Mouse (Mus musculus) c-Kit-positive CD71-negative TER-119-negative erythroid progenitor cells, embryonic 14.5 days (primary cell): ENCODE data around the gene Igfbp2.

Experiments used
- DNase-seq: peaks from one replicate; pipeline ENCODE4 v3.0.0-alpha.2; 2013; ENCODE audit warnings: low read depth

Gene Igfbp2

DNA sequence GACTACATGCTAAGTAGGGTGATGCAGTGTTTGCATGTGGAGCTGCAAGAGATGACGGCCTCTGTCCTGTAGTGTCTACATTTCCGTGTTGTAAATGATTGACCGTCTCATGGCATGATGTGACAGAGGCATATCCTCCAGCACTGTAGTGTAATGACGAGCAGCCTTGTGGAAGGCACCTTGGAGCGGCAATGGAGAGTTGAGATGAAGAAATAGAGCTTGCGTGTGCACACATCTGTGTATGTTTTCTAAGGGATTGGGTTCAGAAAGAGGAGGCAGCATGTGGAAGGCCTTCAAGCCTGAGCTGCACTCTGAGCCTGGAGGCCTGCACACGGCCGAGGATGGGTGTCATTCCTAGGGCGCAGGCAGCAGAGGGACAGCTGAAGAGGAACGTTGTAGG lies 31.4 kb downstream of the Igfbp2 start:
- no peak for DNase-seq

DNA sequence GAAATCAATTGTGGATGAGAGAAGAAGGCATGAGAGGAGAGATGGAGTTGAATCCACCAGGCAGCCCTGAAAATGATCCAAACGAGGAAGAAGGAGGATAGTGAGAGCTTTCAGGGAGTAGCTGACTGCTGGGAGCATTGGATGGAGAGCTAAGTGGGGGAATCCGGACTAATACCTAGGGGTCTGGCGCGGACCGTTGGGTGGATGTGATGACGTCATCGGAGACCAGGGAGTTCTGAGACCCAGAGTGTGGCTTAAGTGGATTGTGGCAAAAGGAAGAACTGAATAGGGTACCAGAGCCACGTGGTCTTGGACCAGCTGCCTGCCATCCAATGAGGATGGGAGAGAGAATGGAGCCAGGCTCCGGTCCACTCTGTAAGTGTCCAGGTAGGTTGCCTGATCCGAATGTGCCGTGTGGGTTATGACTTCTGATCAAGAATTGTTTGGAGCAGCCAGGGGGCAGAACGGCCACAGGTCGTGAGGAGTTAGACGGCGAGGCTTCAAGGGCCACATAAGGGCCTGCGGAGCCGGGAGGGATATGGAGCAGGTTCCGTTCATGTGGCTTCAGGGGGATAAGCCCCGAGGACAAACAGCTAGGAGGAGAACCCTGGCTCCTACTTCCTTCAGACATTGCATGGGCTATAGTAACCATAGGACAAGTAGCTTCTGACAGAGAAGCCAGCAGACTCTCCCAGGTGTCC lies 32.1 kb downstream of the Igfbp2 start:
- DNase-seq, result no peak

DNA sequence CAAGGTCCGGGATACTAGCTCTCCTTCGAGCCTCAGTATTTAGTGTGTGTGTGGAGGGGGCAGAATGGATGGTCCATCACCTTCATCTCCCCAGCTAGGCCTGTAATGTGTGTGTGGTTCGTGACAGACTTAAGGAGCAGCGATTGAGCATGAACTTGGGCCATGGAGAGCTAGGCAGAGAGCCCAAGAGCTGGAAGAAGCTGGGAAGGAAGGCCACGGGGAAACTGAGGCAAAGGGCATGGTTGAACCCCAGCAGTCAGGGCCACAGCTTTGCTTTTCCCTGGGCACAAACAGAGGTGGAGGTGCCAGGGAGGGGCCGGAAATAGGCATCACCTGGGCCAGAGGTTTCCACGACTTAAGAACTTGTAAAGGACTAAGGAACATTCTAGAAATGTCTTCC lies 32.8 kb downstream of the Igfbp2 start:
- no peak for DNase-seq

DNA sequence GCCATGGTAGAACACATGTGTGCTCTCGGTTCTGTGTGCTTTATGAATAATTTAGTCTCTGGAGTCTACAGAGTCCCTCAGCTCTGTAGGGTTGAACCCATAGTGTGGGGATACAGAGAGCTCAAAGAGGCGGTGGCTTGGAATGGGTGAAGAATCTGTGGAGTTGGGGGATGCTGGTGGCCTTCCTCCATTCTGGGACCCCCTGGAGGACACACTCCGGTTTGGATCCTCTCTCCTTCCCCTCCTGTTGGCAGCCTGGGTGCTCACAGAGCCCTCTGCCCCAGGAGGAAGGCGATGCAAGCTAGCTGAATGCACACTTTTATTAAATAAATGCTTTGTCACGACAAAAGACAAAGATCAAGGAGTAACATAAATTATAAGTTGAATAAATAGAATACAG lies 33.3 kb downstream of the Igfbp2 start:
- DNase-seq, result no peak

- no peak for DNase-seq
Observed at GRCm38 (mm10) chr1:72858286-72858685, 34.0 kb downstream of the Igfbp2 start.

GRCm38 (mm10) chr1:72858874-72859273 lies 34.6 kb downstream of the Igfbp2 start:
- DNase-seq, result no peak

DNA sequence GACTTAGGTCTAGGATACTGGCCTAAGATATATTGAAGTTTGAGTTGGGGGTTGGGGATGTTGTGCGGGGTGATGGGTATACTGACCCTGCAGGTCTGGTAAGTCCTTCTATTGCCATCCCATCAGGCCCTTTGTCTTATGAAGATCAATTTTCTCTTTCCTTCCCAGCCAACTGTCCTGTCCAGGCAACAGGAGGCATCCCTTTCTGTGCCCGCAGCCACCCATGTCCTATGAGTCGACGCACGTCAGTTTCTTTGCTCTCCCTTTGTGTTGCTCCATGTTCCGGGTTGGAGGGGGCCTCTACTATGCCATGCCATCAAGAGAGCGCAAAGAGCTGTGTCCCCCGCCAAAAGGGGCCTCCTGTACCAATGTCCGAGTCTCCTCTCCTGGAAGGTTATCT lies 35.7 kb downstream of the Igfbp2 start:
- DNase-seq, result no peak

GRCm38 (mm10) chr1:72860502-72860901 lies 36.2 kb downstream of the Igfbp2 start:
- no peak for DNase-seq

- no peak for DNase-seq
Observed at GRCm38 (mm10) chr1:72861702-72862101, 37.4 kb downstream of the Igfbp2 start.

GRCm38 (mm10) chr1:72862248-72862647 lies 37.9 kb downstream of the Igfbp2 start:
- no peak for DNase-seq

DNA sequence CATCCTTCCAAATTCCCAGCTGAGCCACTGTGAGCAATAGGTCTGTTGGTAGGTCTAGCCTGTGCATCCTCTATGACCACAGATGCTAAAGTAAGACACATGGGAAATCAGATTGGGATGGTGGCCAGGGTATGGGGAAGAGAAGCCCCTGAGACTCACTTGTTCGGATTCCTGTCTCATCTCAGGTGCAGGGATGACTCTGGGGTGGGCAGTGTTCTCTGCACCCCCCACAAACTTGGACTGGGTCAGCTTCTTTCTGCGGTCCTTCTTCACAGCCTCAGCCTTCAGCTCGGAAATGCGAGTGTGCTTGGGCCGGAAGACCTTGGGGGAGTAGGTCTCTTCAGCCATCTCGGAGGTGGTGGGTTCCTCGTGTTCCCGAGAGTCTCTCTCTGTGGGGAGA lies 39.4 kb downstream of the Igfbp2 start:
- no peak for DNase-seq

- DNase-seq, result no peak
Observed at GRCm38 (mm10) chr1:72864272-72864671, 40.0 kb downstream of the Igfbp2 start.

DNA sequence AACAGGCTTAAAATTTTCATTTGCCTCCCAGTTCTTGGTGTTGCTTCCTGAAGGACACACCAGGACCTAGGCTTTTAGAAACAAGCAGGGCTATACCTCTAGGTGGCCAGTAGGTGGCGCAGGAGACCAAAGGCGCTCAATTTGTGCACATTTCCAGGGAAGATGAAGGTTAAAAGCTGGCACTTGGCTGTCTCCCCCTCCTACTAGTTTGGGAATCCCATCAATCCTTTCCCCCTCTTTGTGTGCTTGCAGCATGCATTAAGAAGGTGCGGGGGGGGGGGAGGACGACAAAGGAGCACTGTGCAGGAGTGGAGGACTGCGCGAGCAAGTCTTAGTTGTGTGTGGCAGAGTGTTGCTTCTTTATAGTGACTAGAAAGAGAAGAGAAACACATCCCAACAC lies 41.6 kb downstream of the Igfbp2 start:
- DNase-seq, result no peak

- DNase-seq, result no peak
Observed at GRCm38 (mm10) chr1:72866417-72866816, 42.1 kb downstream of the Igfbp2 start.

DNA sequence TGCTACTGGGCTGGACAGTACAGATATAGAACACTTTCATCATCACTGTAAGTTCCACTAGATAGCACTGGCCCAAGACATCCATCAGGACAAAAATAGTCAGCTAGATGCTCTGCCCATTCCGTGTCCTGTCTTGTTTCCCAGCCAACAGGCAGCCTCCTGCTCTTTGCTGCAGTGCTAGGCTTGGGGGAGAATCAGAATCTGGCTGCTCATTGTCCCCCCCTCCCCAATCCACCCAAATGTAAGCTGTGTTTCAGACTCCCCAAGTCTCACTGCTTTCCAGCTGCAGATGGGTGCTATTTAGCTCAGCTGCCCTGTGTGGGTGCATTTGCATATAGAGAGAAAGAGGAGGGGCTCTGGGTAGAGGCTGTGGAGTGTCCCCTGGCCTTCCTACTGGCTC lies 43.0 kb downstream of the Igfbp2 start:
- no peak for DNase-seq

DNA sequence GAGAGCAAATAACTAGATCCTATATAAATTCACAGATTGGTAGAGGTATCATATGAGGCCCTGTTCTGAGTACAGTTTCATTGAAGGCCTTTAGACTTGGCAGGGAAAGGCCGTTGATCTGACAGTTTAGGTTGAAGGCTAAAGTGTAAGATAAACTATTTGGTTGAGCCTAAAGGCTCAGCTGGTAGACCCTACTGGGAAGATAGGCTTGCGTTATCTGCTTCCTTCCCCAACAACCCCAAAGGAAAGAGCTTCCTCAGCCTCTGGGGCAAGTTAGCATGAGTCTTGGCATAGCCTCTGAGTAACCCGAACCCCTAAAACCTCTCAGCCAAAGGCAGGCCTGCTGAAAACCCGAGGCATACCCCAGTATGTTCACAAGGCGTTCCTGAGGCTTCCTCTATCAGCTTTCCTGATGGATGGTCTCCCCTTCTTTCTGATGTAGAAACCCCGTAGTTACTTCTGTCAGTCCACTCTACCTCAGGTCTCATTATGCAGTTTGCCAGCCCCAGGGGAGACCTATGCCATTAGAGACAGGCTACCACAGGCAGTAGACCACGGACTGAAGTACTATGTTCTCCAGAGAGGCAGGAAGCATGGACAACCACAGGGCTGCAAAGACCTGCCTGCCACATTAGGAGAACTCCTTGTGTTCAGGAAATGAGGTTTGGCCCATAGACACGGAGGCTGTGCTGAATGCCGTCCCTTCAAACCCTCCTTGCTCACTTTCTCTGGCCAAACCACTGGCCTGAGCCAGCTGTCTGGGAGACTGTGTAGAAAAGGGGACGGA lies 44.3 kb downstream of the Igfbp2 start:
- no peak for DNase-seq

- no peak for DNase-seq
Observed at GRCm38 (mm10) chr1:72869275-72869674, 45.0 kb downstream of the Igfbp2 start.

DNA sequence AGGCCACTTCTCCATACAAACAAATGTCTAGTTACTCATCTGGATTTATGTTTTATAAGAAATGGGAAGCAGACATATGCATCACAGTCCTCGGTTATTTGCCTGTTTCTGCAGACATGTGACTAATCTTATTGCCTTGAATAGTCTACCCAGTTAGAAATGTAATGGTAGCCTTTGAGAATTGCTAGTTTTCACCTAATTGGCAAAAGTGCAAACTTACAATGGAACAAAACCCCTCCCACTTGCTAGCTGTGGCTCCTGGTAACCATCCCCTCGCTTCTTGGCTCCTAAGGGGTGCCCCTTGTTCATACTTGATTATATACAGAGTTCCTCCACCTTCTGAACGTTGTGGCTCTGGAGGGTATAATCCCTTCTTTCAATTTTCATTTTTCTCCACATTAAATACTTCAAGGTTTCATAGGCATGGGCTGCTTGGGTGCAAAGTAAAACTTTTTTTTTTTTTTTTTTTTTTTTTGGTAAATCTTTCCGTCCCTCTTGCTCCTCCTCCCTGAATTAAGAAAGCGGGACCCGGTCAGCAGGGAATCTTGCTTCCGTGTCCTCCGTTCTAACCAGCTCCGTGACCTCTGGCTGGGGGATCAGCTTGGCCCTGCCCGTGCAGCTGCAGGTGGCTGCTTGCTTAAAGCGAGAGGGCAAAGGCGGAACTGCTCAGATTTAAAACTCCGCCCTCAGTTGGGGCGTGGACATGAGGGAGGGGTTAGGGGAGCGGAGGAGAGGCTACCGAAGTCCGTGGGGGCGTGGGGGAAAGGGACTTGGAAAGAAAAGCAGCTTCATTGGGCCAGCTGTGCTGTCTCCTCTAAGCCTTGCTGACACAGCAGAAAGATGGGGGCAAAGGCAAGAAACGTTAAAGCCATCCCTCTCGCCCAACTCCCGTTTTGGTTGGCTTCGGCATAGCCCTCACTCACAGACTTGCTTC lies 45.6 kb downstream of the Igfbp2 start:
- DNase-seq, result peak; percentile 64

DNA sequence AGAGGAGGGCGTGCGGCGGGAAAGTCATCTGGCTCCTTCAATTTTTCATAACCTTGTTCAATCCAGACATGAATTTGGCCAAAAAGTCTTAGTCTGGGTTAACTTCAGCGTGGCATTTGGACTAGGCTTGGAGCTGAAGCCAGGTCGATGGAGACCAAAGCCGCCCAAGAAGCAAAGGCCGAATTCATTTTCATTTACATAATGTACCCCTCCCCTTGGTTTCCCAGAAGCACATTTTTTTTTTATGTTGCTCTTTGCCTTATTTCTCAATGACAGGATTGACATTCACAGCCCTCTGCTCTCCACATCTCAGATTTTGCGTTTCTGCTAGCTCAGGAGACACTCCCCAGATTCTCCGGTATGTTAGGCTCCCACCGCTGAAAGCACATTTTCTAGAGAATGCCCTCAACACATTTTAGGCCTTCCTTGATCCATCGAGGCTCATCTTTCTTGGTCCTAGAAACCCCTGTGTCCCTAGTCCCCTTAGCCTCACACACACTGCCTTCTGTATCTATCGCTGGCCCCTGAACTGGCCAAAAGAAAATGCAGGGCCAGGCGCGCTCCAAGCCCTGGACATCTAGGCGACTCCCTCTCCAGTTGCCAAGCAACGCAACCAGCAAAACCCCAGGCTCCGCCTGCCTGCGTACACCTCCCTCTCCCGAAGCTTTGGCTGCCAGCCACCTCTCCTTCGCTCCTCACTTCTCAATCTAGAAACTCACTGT lies 46.5 kb downstream of the Igfbp2 start:
- no peak for DNase-seq

- DNase-seq, result no peak
Observed at GRCm38 (mm10) chr1:72871337-72871696, 47.0 kb downstream of the Igfbp2 start.

DNA sequence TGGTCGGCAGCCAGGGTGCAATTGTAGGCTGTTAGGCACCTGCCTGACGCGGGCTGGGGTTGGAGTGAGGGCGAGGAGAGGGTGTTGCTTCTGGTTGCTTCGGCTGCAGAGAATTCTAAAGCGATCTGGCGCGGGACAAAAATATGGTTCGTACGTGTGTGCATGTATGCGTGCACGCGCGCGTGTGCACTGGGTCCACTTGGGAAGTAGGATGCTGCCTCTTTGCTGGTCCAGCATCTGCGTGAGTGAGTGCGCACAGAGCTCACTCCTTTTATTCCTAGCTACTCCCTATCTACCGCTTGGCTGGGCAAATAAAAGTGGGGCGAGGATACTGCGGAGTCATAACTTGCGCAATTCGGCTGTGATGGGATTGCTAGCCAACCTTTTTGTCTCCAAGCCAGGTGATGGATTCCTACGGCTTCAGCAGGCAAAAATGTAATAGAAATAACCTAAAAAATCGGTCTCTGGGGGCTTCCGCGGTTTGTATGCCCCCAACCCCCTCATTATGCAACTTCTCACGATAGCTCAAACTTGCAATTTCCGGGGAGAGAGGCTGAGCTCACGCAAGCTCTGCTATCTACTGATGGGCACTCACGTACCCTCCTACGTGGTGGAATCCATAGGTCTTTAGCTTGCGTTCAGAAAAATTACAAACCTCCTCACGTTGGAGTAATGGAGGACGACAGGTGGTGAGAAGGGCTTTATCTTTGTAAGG lies 47.6 kb downstream of the Igfbp2 start:
- no peak for DNase-seq
